Mouse (Mus musculus): ENCODE measurements at regions not wholly inside any gene's neighbourhood (a gene's known extent, or its start where the extent isn't known, plus 50 kb on each side); places are given as distances from the start of the nearest gene placed in this dataset.

DNA sequence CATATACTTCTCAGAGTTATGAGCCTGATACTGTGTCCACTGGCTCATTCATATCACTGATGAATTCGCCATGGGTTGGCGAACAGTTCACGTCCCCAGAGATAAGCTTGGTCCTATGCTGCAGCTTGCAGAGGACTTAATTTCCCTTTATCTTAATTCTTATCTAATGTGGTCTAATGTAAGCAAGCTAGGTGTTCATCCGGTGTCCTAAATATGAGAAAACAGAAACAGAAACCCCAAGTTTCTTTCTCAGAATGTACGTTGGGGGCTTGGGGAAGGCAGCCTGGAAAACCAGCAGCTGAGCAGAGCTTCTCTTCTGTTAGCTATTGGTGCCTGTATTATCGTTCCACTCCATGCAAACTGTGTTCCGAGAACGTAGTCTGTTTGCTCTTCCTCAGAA is 170.1 kb downstream of the 1700064H15Rik start:
- no peak for ATAC-seq (replicated peaks; ENCODE audit: low read depth, poor library complexity, severe bottlenecking)

DNA sequence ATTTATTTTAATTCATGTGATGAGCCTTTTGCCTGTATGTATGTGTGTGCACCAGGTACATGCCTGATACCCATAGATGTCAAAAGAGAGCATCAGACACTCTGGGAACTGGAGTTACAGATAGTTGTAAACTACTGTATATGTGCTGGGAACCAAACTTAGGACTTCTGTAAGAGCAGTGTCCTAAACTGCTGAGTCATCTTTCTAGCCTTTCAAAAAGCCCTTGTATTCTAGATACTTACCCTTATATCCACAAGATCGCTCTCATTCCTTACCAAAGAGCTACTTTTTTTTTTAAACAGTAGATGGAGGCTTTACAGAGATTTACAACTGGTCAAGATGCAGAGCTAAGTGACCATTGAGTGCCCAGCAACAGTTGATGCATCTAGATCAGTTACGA is 171.0 kb downstream of the 1700064H15Rik start:
- no peak for ATAC-seq (replicated peaks; ENCODE audit: low read depth, poor library complexity, severe bottlenecking)

DNA sequence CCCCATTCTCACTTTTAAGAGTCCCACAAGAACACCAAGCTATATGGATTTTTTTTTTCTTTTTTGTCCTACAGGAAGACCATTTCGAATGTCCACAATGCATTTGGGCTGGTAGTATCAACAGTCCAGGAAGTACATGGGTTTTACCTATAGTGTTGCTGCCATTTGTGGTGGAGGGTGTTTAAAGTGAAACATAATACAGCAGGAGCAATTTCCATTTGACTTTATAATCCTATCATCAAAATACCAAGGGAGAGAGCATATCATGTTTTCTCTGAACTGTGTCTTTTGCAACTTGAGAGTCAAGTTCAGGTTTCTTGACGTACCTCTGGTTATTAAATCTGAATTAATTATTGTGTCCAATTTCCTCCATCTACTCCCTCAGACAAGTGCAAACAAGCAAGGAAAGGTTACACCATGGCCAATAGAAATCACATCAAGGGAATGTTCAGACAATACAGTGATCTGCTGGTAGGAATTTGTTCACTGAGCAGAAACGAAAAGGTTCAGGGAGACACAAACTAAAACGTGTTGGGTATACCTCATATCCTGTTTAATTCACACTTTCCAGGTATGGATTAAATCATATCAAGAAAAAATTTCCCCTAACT is 172.5 kb downstream of the 1700064H15Rik start:
- no peak for ATAC-seq (replicated peaks; ENCODE audit: low read depth, poor library complexity, severe bottlenecking)

DNA sequence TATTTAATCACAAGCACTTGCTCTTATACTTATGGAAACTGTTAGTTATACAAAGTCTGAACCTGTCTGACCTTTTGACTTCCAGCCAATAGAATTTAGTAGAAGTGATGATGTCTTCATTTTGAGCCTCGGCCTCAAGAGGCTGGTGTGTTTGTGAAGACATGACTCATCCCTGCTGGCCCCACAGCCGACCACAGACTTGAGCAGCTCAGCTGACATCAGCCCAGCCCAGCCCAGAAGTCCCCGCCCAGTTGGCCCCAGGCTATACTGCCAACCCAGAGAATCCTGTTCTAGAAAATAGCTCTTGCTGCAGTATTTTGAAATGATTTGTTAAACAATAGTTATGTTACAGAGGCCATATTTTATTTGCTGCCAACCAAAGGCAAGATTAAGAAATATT is 177.5 kb downstream of the 1700064H15Rik start:
- peak; percentile 100 for ATAC-seq (replicated peaks; ENCODE audit: low read depth, poor library complexity, severe bottlenecking)

DNA sequence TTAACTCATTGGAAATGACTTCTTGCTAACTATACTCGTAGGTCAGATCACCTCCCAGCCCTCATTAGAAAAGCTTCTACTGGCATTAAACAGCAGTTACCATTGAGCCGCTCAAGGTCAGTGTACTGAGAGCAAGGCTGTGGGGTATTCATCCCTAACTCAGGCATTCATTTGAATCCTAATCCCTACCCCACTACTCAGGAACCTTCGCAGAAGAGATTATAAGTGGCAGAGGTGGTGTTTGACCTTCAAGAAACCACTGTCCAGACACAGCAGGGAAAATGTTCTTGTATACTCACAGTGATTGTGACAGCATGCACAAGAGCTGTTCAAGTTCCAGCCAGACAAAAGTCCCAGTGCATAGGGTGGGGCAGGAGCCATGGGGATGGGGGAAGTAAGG is 179.5 kb downstream of the 1700064H15Rik start:
- no peak for ATAC-seq (replicated peaks; ENCODE audit: low read depth, poor library complexity, severe bottlenecking)

DNA sequence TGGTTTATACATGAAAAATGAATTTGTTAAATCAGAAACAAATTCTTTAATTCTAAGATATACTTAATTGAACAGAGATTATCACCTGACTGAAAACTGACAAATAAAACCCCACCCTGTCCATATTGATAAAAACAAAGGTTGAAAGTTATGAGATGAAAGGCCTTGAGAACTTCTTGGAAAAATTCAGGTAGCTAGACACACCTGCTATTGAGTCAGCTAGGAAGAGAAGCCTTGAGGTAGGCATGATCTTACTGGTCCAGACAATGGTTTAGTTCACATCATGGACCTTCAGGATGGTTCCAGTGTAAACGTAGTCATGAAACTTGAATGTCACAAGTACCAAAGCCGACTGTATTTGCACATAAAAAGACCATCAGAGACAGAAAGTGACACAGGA is 180.3 kb downstream of the 1700064H15Rik start:
- ATAC-seq (replicated peaks; ENCODE audit: low read depth, poor library complexity, severe bottlenecking): no peak

DNA sequence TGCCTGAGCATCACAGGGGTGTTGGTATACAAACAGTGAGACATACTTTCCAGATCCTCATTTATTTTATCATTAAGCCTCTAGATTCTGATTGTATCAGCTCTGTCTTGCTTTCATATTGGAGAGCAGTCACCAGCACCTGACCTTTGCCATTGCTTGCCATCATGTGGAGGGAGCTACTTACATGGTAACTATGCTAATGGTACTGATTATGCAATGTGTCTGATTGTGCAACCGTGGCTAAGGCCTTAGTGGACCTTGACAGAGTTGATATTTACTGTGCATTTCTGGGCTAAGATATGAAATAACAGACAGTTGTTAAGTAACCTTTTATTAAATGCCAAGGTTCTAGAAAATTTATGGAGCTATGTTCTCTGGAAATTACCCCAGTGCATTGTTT is 180.7 kb downstream of the 1700064H15Rik start:
- ATAC-seq (replicated peaks; ENCODE audit: low read depth, poor library complexity, severe bottlenecking): 0 out of 2 replicates have a peak, but pooled peaks have one; percentile 48

DNA sequence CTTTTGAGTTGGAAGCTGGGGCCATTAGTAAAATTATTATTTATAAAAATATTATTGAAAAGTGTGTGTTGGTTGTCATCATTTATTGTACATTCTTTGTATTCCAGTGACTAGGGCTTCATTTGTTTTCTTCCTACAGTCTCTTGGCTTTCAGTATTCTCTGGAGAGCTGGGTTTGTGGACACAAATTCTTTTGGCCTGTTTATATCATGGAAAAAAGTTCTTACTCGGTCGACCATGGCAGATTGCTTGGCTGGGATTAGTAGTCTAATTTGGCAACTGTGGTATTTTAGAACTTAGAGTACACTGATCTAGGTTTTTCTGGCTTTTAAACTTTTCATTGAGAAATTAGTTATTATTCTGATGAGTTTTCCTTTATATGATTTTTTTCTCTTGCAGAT is 183.6 kb downstream of the 1700064H15Rik start:
- no peak for ATAC-seq (replicated peaks; ENCODE audit: low read depth, poor library complexity, severe bottlenecking)

DNA sequence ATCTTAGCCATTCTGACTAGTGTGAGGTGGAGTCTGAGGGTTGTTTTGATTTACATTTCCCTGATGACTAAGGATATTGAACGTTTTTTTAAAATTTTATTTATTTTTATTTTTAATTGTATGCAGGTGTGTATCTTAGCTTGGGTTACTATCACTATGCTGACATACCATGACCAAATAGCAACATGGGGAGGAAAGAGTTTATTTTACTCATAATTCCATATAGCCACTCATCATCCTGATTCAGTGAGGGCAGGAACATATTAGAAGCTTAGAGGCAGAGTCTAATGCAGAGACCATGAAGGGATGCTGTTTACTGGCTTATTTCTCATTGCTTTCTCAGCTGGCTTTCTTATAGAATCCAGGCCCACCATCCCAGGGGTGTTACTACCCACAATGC is 186.7 kb downstream of the 1700064H15Rik start:
- no peak for ATAC-seq (replicated peaks; ENCODE audit: low read depth, poor library complexity, severe bottlenecking)

DNA sequence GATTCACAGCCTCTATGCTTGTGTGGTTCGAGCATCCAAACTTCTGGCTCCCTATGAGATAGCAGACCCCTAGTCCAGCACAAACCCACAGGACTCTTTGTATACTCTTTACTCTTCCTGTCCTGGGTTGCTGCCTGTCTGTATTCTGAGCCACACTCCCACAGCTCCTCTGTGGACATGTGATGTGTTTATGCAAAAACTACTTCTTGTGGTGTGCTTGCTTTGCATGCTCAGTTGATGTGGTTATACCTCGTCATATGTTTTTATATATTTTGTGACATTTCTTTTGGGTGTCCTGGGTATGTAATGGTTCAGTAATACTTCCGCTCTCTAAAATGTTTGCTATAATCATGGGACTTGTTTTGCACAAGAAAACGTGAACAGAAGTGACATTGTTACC is 198.3 kb downstream of the 1700064H15Rik start:
- no peak for ATAC-seq (replicated peaks; ENCODE audit: low read depth, poor library complexity, severe bottlenecking)

DNA sequence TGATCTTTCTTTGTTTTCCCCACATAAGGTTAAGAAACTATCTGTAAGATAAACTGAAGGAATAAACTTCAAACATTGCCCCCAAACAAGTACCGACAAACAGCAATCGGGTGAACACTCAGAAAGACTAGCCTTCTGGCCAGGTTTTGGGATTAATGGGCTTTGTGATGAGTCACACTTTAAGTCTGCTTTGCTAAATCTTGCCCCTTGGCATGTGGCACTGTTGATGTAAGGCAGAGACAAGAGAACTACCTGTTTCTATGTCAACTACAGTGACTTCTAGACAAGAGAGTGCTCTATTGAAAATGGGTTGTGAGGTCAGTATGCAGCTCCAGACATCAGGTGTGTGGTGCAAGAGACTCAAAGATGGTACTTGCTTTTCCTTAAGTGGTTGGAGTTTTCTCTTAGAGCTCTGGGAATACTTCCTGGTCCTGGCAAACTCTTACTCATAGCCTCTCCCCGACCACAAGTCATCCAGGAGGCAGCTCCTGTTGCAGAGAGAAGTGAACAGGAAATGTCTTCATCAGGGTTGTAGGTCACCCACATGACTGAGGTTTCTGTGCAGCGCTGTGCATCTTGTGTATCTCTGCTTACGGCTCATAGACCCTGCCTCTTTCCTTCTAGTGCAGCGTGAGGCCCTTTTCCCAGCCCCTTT is 198.9 kb downstream of the 1700064H15Rik start:
- ATAC-seq (replicated peaks; ENCODE audit: low read depth, poor library complexity, severe bottlenecking): peak; percentile 68; the same call in 1 of the 2 replicates

DNA sequence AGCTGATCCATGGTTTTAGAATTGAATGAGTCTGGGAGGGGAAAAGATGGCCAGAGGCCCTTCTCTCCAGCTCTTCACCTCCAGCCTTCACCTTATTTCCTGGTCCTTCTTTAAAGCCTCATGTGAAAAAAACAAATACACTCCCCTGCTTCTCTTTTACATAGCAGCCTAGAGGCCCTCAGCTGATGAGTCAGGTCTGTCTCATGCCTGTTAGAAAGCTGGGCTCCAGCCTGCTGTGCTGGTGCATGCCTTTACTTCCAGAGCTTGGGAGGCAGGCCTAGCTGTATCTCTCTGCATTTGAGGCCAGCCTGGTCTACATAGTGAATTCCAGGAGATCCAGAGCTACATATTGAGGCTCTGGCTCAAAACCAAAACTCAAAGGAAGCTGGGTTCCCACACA is 199.5 kb downstream of the 1700064H15Rik start:
- no peak for ATAC-seq (replicated peaks; ENCODE audit: low read depth, poor library complexity, severe bottlenecking)

DNA sequence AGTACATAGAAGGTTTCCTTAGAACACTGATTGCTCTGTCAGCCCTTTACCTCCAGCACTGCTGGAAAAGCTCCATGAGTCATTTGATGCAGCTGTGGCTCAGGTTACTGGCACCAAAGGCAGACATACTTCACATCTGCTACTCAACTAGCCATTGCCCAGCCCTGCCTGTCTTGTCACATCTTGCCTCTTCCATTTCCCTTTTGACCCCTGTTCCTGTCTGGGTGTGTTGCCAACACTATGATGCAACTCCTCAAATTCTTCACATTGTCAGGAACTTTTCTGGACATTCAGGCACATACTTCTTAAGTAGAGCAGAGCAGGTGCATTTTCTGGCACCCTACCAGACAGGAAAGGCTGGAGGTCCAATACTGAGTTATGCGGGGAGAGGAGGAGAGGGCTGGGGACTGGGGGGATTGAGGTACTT is 202.3 kb downstream of the 1700064H15Rik start:
- ATAC-seq (replicated peaks; ENCODE audit: low read depth, poor library complexity, severe bottlenecking): peak; percentile 58

DNA sequence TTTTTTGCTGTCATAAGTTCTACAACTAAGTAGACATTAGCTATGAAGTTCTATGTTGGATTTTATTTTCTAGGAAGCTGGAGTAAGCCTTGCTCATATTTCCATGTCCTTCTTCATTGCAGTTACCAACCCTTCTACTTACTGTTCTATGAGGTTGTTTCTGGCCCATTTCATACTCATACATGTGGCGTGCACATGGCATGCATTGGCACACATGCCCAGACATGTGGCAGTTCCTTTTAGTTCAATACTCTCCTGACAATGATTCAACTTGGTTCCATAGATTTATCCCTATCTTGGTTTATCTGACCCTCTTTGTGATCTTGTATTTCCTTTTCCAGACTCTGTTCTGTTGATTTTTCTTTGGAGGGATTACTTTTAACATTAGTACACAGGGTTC is 203.2 kb downstream of the 1700064H15Rik start:
- ATAC-seq (replicated peaks; ENCODE audit: low read depth, poor library complexity, severe bottlenecking): no peak

DNA sequence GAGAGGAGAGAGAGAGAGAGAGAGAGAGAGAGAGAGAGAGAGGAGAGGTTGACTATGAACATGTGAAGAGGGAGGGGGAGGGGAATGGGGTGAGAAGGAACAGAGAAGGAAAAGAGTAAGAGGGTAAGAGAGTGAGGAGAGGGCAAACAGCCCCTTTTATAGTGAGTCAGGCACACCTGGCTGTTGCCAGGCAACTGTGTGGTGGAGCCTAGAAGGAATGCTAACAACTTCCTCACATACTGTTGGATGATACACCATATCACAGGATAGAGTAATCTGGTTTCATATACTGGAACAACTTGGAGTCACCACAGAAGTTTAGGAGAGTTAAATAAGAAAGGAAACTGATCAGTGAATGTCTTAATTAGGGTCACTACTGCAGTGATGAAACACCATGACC is 204.1 kb downstream of the 1700064H15Rik start:
- no peak for ATAC-seq (replicated peaks; ENCODE audit: low read depth, poor library complexity, severe bottlenecking)

DNA sequence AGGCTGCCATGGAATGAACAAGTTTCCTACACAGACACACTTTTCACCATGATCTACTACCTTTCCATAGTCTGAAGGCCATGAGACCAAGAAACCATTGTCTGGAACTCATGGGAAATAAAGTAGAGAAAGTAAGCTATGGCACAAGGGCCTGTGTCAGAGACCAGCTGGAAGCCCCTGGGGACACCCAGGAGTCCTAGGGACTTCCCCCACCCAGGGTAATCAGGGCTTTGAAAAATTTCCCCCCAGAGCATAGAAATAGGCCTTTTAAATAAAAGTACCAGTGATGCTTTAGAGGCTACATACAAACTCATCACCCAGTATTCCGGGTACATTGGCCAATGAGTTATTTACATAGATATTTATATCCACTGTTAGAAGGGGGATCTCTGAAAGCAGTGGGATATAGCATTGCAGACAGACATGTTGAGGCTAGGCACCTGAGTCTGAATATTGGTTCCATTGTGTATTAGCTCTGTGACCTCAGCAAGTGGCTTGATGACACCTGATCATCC is 207.0 kb downstream of the 1700064H15Rik start:
- no peak for ATAC-seq (replicated peaks; ENCODE audit: low read depth, poor library complexity, severe bottlenecking)

DNA sequence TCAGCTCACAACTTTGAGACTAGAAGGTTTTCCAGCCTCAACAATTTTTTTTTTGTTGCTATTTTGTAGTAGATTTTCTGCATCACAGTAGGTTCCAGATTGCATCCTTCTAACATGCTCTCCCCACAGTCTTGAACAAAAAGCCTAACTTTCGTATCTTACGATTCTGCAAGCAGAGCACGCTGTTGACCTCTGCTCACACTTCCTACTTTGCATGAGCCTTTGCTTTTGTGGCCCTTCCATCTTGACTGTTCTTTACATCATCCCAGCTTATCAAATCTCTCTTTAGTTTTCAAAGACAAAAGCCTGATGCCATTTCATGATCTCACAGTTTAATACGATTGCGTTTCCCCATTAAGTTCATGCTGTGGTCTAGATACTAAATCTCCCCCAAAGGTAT is 207.6 kb downstream of the 1700064H15Rik start:
- no peak for ATAC-seq (replicated peaks; ENCODE audit: low read depth, poor library complexity, severe bottlenecking)

DNA sequence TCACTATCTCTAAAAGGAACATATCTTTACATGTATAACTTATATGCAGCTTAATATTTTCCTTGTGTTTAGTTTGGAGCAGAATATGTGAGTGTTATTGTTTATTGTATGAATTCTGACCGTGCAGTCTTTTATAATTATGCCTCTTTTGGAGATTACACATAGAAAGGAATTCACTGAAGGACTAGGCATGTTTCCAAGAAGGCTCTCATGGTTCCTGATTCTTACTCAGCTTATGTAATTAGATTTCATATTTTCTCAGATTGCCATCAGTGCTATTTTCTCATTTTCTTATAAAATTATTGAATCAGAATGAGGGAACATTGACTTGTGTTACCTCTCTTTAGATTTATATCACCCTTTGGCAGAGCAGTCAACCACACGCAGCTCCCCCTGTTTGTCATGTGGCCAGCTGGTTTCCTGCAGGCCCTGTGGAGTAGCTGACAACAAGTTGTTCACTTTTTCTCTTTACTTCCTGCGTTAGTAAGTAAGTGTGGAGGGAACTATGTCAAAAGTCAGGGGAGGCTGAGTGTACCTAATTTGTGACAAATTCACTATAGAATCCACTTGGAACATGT is 217.4 kb downstream of the 1700064H15Rik start:
- ATAC-seq (replicated peaks; ENCODE audit: low read depth, poor library complexity, severe bottlenecking): peak; percentile 86

DNA sequence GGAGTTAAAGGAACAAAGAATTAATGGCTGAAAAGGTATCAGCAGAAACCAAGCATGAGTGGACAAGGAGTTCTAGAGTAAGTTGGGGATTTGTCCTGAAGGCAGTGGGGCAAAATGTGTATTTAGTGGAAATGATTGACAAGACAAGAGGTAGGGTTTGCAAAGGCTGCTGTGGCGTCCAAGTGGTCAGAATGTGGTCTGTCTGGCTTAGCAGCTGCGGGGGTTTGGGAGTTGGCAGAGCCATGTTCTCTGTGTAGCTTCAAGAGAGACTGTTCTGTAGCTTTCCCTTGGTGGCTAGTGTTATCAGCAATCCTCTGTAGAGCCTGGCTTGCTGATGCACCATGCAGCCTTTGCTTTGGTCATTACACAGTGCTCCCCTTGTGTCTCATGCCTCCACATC is 220.2 kb downstream of the 1700064H15Rik start:
- no peak for ATAC-seq (replicated peaks; ENCODE audit: low read depth, poor library complexity, severe bottlenecking)

DNA sequence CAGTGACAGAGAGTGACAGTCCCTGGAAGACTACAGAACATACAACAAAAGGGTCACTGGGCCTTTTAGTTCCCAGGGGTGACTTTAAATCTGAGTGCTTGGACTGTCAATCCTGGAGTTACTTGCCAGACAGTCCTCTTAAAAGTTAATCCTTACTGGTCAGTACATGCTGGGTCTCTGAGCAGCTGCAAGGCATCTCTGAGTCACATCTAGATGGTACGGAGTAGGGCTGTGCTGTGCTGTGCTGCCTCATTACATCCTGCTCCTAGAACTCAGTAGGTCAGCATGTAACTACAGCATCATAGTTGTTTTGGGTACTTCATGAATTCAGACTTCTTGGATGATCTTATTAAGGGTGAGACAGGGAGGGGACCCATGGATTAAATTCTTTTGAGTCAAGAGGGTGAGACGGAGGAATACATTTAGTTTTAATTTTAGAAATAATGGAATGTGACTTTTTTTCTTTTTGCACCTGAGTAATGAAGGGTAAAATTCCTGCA is 220.8 kb downstream of the 1700064H15Rik start:
- no peak for ATAC-seq (replicated peaks; ENCODE audit: low read depth, poor library complexity, severe bottlenecking)
